Mouse (Mus musculus) liver, embryonic 11.5 days (tissue): ENCODE measurements around the gene Polr2l. TPM values are rescaled to one million over a fixed set of nuclear protein-coding genes. Genes with fewer than 3 reads are reported as not detected.

Source experiments
- ATAC-seq: fragments of 200-750 bp; cut with Nextera tagmentation; replicated peaks from 2 replicates; pipeline ENCODE4 v1.8.0; 2017; ENCODE audit warnings: moderate number of reproducible peaks, mild to moderate bottlenecking, moderate TSS enrichment, moderate library complexity; ENCODE audit not compliant: low FRiP score
- DNase-seq: peaks from one replicate; pipeline ENCODE4 v3.0.0-alpha.2; 2017; ENCODE audit warnings: low spot score
- H3K27ac ChIP-seq: fragments of 300-500 bp; sonication (generic); 2 replicates; pipeline ENCODE4 v1.5.1; 2014; ENCODE audit warnings: mild to moderate bottlenecking, low read depth, low read length, control low read depth
- H3K27me3 ChIP-seq: fragments of 300-500 bp; sonication (generic); replicated peaks from 2 replicates; pipeline ENCODE4 v1.6.1; 2014; ENCODE audit warnings: low read length, mixed read lengths; ENCODE audit not compliant: control insufficient read depth, insufficient read depth
- H3K36me3 ChIP-seq: fragments of 300-500 bp; sonication (generic); 2 replicates; pipeline ENCODE4 v1.6.1; 2014; ENCODE audit warnings: mild to moderate bottlenecking, low read length, moderate library complexity, mixed read lengths; ENCODE audit not compliant: control insufficient read depth, insufficient read depth
- H3K4me1 ChIP-seq: fragments of 300-500 bp; sonication (generic); replicated peaks from 2 replicates; pipeline ENCODE4 v1.6.1; 2014; ENCODE audit warnings: low read length, mixed read lengths; ENCODE audit not compliant: control insufficient read depth, insufficient read depth
- H3K4me2 ChIP-seq: fragments of 300-500 bp; sonication (generic); 2 replicates; pipeline ENCODE4 v1.6.1; 2014; ENCODE audit warnings: mild to moderate bottlenecking, control low read depth, moderate library complexity
- H3K4me3 ChIP-seq: fragments of 300-500 bp; sonication (generic); 2 replicates; pipeline ENCODE4 v1.5.1; 2014; ENCODE audit warnings: low read depth, low read length, control low read depth
- H3K9ac ChIP-seq: fragments of 300-500 bp; sonication (generic); 2 replicates; pipeline ENCODE4 v1.6.1; 2014; ENCODE audit warnings: low read depth, low read length, control low read depth
- H3K9me3 ChIP-seq: fragments of 300-500 bp; sonication (generic); 2 replicates; pipeline ENCODE4 v1.6.1; 2016; ENCODE audit warnings: low read length, inconsistent platforms, mixed read lengths; ENCODE audit not compliant: control insufficient read depth
- WGBS: fragments of 180-500 bp; shearing (Covaris S2); extraction: QIAGEN DNeasy Blood & Tissue Kit; methylation state at CpG from one replicate; pipeline ENCODE4 v1.1.7; 2014; 5-methylcytosine and 5-hydroxymethylcytosine counted together
- polyA plus RNA-seq: library from polyadenylated mRNA; unstranded; fragments of >200 nt; fragmentation: Nextera tagmentation; extraction: Ambion mirVana; gene quantifications from 2 replicates; pipeline ENCODE4 v1.2.1, GENCODE M21; 2014

The Polr2l gene
- polyA plus RNA-seq, 1 experiment from 2014 or later: 104 TPM

GRCm38 (mm10) chr7:141463824-141464602, 10.9 kb downstream of the Polr2l start:
- no peak for DNase-seq
- WGBS: 22% methylated on average over 12 of the region's 12 CpGs
- H3K4me2 ChIP-seq: peak overlapping the region; percentile 55
- peaks cover 57% of the 10 kb centered on the region for H3K27me3 ChIP-seq
- no peak for ATAC-seq
- no peaks in the 10 kb centered on the region for H3K36me3 ChIP-seq
- peak overlapping the region; percentile 32 for H3K4me3 ChIP-seq
- no peak overlapping the region for H3K9ac ChIP-seq
- no peak overlapping the region for H3K27ac ChIP-seq
- H3K9me3 ChIP-seq: no peaks in the 10 kb centered on the region
- H3K4me1 ChIP-seq: peaks cover 33% of the 10 kb centered on the region

- no peak overlapping the region for H3K27ac ChIP-seq
- 10% methylated on average over 5 of the region's 5 CpGs for WGBS
- no peak for ATAC-seq
- H3K4me2 ChIP-seq: peak overlapping the region; percentile 66
- peaks cover 24% of the 10 kb centered on the region for H3K4me1 ChIP-seq
- no peaks in the 10 kb centered on the region for H3K9me3 ChIP-seq
- H3K27me3 ChIP-seq: peaks cover 57% of the 10 kb centered on the region
- no peak for DNase-seq
- peak overlapping the region; percentile 44 for H3K4me3 ChIP-seq
- H3K9ac ChIP-seq: no peak overlapping the region; the same call in 1 of the 2 replicates
- H3K36me3 ChIP-seq: no peaks in the 10 kb centered on the region
Measured at GRCm38 (mm10) chr7:141462333-141462821, 12.6 kb downstream of the Polr2l start.

DNA sequence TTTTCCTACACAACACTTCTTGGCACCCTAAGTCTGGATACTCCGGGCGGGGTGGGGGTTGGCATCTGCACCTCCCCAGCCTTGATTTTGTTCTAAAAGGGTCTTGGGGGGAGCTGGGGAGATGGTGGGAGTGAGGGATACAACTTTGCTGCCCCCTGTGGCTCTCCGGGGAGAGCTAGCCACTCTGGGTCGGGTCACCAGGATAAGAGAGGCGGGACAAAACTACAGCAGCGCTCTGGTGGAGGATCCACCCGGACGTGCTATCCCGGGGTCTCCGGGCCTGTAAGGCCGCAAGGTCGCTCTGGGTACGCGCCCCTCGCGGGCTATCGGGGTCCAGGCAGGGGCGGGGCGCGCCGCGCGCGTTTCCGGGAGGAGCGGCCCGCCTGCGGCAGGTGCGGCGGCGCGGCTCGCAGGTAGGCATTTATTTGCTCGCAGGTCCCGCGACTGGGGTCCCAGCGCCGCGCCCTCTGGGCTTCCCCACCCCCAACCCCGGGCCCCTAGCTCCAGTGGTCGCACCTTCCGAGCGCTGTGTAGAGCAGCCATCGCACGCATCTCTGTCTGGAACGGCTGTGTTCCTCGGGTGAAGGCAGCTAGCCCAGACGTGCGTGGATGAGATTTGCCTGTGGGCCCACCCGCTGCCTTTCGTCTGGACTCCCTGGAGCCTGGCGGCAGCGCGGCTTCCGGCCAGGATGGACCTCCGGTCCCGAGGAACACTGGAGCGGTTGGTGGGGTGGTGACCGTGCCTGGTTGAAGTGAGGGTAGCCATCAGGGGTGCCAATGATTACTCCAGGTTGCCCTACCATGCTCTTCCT, 13.2 kb downstream of the Polr2l start:
- ATAC-seq (no peak), DNase-seq (no peak)
- Histone ChIP-seq H3K27me3 (peaks cover 57% of the 10 kb centered on the region), H3K27ac (no peak overlapping the region), H3K9me3 (no peaks in the 10 kb centered on the region), H3K9ac (peak overlapping the region; percentile 55), H3K36me3 (no peaks in the 10 kb centered on the region), H3K4me2 (peak overlapping the region; percentile 66), H3K4me1 (peaks cover 21% of the 10 kb centered on the region), H3K4me3 (peak overlapping the region; percentile 44)
- WGBS: 3% methylated on average over 58 of the region's 59 CpGs

- Histone ChIP-seq H3K9me3 (no peaks in the 10 kb centered on the region), H3K36me3 (no peaks in the 10 kb centered on the region), H3K27me3 (peaks cover 55% of the 10 kb centered on the region), H3K4me3 (peak within 1 kb of the TSS; percentile 44), H3K4me1 (peaks cover 22% of the 10 kb centered on the region), H3K27ac (no peak within 1 kb of the TSS), H3K4me2 (peak within 1 kb of the TSS; percentile 66), H3K9ac (peak within 1 kb of the TSS; percentile 55)
- 59% methylated on average over 15 of the region's 15 CpGs for WGBS
- ATAC-seq (no peak), DNase-seq (no peak)
Measured at GRCm38 (mm10) chr7:141460391-141461113, 14.4 kb downstream of the Polr2l start, which contains the start of gene Cracr2b. Cracr2b (plus strand) TSS chr7:141461094.

DNA sequence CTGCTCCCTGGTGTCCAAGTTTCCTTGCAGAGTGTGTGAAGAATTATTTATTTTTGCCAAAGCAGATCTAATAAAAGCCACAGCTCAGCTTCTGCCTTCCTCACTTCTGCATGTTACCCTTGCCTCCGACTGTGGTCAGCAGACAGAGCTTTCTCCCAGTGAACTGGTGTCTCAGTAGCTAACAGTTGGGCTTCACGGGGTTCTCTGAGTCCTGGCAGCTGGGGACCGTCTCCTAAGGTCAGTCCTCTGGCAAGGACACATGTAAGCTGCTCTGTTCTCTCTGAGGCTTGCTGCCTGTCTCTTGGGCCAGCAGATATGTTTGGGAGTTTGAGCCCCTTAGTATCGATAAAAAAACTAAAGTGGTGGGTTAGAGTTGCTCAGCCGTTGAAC, 14.9 kb downstream of the Polr2l start:
- no peak overlapping the region for H3K9ac ChIP-seq
- 68% methylated on average over 5 of the region's 5 CpGs for WGBS
- no peak for ATAC-seq
- no peak overlapping the region for H3K27ac ChIP-seq
- H3K4me2 ChIP-seq: no peak overlapping the region
- peaks cover 18% of the 10 kb centered on the region for H3K4me1 ChIP-seq
- peaks cover 49% of the 10 kb centered on the region for H3K27me3 ChIP-seq
- no peak overlapping the region for H3K4me3 ChIP-seq
- no peaks in the 10 kb centered on the region for H3K9me3 ChIP-seq
- no peak for DNase-seq
- no peaks in the 10 kb centered on the region for H3K36me3 ChIP-seq

DNA sequence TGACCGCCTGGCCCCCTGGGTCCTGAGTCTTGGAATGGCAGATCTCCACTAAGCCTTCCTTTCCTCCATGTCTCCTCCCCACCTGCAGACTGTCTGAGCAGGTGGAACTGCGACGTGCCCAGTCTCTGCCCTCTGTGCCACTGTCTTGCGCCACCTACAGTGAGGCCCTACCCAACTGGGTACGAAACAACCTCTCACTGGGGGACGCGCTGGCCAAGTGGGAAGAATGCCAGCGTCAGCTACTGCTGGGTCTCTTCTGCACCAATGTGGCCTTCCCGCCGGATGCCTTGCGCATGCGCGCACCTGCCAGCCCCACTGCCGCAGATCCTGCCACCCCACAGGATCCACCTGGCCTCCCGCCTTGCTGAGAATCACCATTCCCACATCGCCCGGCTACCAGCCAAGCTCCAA, 15.6 kb downstream of the Polr2l start:
- no peak overlapping the region for H3K27ac ChIP-seq
- DNase-seq: no peak
- H3K27me3 ChIP-seq: peaks cover 42% of the 10 kb centered on the region
- H3K4me3 ChIP-seq: no peak overlapping the region
- no peak overlapping the region for H3K9ac ChIP-seq
- H3K9me3 ChIP-seq: no peaks in the 10 kb centered on the region
- H3K4me1 ChIP-seq: peaks cover 17% of the 10 kb centered on the region
- ATAC-seq: no peak
- no peak overlapping the region for H3K4me2 ChIP-seq
- 89% methylated on average over 17 of the region's 17 CpGs for WGBS
- no peaks in the 10 kb centered on the region for H3K36me3 ChIP-seq

GRCm38 (mm10) chr7:141458661-141459060, 16.3 kb downstream of the Polr2l start:
- no peaks in the 10 kb centered on the region for H3K36me3 ChIP-seq
- 90% methylated on average over 11 of the region's 11 CpGs for WGBS
- H3K9me3 ChIP-seq: no peaks in the 10 kb centered on the region
- no peak overlapping the region; the same call in 1 of the 2 replicates for H3K4me2 ChIP-seq
- H3K9ac ChIP-seq: no peak overlapping the region
- ATAC-seq: no peak
- no peak overlapping the region for H3K27ac ChIP-seq
- no peak overlapping the region for H3K4me3 ChIP-seq
- H3K27me3 ChIP-seq: peaks cover 36% of the 10 kb centered on the region
- H3K4me1 ChIP-seq: peaks cover 17% of the 10 kb centered on the region
- DNase-seq: no peak

GRCm38 (mm10) chr7:141457986-141458660, 16.8 kb downstream of the Polr2l start:
- H3K36me3 ChIP-seq: no peaks in the 10 kb centered on the region
- no peak overlapping the region for H3K9ac ChIP-seq
- H3K27ac ChIP-seq: no peak overlapping the region
- peaks cover 17% of the 10 kb centered on the region for H3K4me1 ChIP-seq
- WGBS: 74% methylated on average over 15 of the region's 15 CpGs
- no peaks in the 10 kb centered on the region for H3K9me3 ChIP-seq
- no peak overlapping the region for H3K4me3 ChIP-seq
- ATAC-seq: no peak
- H3K4me2 ChIP-seq: no peak overlapping the region
- DNase-seq: no peak
- H3K27me3 ChIP-seq: peaks cover 30% of the 10 kb centered on the region
